ENCODE assay signal across 8 mouse cellular contexts in the genomic region with DNA sequence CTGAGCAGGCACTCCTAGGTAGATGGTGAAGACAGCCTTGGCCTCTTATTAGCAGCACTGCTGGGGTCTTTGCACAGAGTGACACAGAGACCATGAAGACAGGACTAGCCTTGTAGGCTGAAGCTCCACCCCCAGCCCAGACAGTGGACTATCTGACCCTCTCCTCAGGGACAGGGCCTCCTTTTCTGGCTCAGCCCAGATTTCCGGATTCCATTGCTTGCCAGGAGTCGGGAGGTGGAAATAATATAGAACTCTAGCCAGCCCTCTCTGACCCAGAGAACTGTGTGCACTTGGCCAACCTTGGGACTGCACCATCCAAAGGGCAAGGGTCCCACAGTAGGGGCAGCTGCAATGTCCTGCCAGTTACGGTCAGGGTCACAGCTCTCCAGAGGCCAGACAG. TPM values are rescaled to one million over a fixed set of nuclear protein-coding genes. Genes with fewer than 3 reads are reported as not detected.
DNase-seq lines count a peak whose midpoint lies in the region; ATAC-seq and TF ChIP-seq lines count a peak whose summit lies in the region.

No protein-coding gene starts in this region.

- H3K36me3 ChIP-seq in heart, embryonic 15.5 days: no peaks in the 10 kb centered on the region
- H3K36me3 ChIP-seq in liver, embryonic 12.5 days: no peaks in the 10 kb centered on the region
- H3K36me3 ChIP-seq in forebrain, postnatal 0 days (ENCODE audit: insufficient read depth): peaks cover 8% of the 10 kb centered on the region; the same call in 1 of the 2 replicates

- WGBS in heart, embryonic 15.5 days: 33% methylated on average over 3 of the region's 3 CpGs
- 43% methylated on average over 3 of the region's 3 CpGs for WGBS in liver, embryonic 12.5 days (ENCODE audit: insufficient replicate concordance)
- WGBS in forebrain, postnatal 0 days: 68% methylated on average over 3 of the region's 3 CpGs

- H3K4me3 ChIP-seq in heart, embryonic 15.5 days: no peak overlapping the region
- H3K4me3 ChIP-seq in liver, embryonic 12.5 days: no peak overlapping the region
- H3K4me3 ChIP-seq in forebrain, postnatal 0 days (ENCODE audit: low read depth, low read length): no peak overlapping the region

- DNase-seq in spleen, postnatal 36 days (ENCODE audit: low spot score in 2 of 2): peak; percentile 18 to 25
- DNase-seq in spleen, postnatal 10 days (ENCODE audit: low spot score in 2 of 2): no peak
- peak; percentile 78 for DNase-seq in testis, postnatal 14 days (ENCODE audit: low spot score)
- DNase-seq in left cerebral cortex, postnatal 4 days: no peak
- no peak for DNase-seq in forebrain, postnatal 0 days

- no peak overlapping the region for H3K9ac ChIP-seq in heart, embryonic 15.5 days
- H3K9ac ChIP-seq in liver, embryonic 12.5 days: no peak overlapping the region; the same call in 1 of the 2 replicates
- H3K9ac ChIP-seq in forebrain, postnatal 0 days: no peak overlapping the region

- 0 out of 2 replicates have a peak, but pooled peaks cover 4% of the 10 kb centered on the region for H3K9me3 ChIP-seq in heart, embryonic 15.5 days (replicated peaks)
- H3K9me3 ChIP-seq in liver, embryonic 12.5 days (replicated peaks): no peaks in the 10 kb centered on the region
- H3K9me3 ChIP-seq in forebrain, postnatal 0 days (ENCODE audit: low read length): no peaks in the 10 kb centered on the region

- H3K4me1 ChIP-seq in heart, embryonic 15.5 days (replicated peaks): peaks cover 29% of the 10 kb centered on the region
- H3K4me1 ChIP-seq in liver, embryonic 12.5 days: peaks cover 34% of the 10 kb centered on the region
- no peaks in the 10 kb centered on the region for H3K4me1 ChIP-seq in forebrain, postnatal 0 days (ENCODE audit: insufficient read depth)

- no peaks in the 10 kb centered on the region for H3K27me3 ChIP-seq in heart, embryonic 15.5 days
- 0 out of 2 replicates have a peak, but pooled peaks cover 3% of the 10 kb centered on the region for H3K27me3 ChIP-seq in liver, embryonic 12.5 days (replicated peaks)
- no peaks in the 10 kb centered on the region for H3K27me3 ChIP-seq in forebrain, postnatal 0 days (ENCODE audit: insufficient read depth, low read length)

- no peak for TF ChIP-seq CTCF in forebrain, postnatal 0 days (IDR thresholded peaks at IDR 0.05; ENCODE audit: low read depth)

- intact Hi-C loops in left cerebral cortex, postnatal 4 days (cut with DNase I): no loop called here

- ATAC-seq in heart, embryonic 15.5 days (replicated peaks; ENCODE audit: insufficient number of reproducible peaks, insufficient read depth, low FRiP score, low read depth): peak; percentile 81
- ATAC-seq in liver, embryonic 12.5 days: peak; percentile 43
- ATAC-seq in forebrain, postnatal 0 days: no peak
- no peak for ATAC-seq in frontal cortex, adult (ENCODE audit: low TSS enrichment)

- H3K27ac ChIP-seq in heart, embryonic 15.5 days: peak overlapping the region; percentile 75
- H3K27ac ChIP-seq in liver, embryonic 12.5 days: peak overlapping the region; percentile 22; the same call in 1 of the 2 replicates
- no peak overlapping the region for H3K27ac ChIP-seq in forebrain, postnatal 0 days (ENCODE audit: low read depth, low read length)

- peak overlapping the region; percentile 5; the same call in 1 of the 2 replicates for H3K4me2 ChIP-seq in heart, embryonic 15.5 days
- H3K4me2 ChIP-seq in liver, embryonic 12.5 days: no peak overlapping the region
- H3K4me2 ChIP-seq in forebrain, postnatal 0 days (ENCODE audit: low read depth): no peak overlapping the region

RNA-seq across cellular contexts. Expression of a gene that starts 10.4 kb away (rescaled TPM):
- polyA plus RNA-seq in heart, embryonic 15.5 days (2015; fragmentation: Nextera tagmentation; extraction: Ambion mirVana): 780 and 813 TPM in 2 replicates
- 154 TPM in 2 replicates for polyA plus RNA-seq in liver, embryonic 12.5 days (2016; fragmentation: Nextera tagmentation; extraction: Ambion mirVana)
- 100 to 1,000 TPM; 249 to 263 TPM for total RNA-seq in left cerebral cortex, postnatal 4 days (2021)
- 349 and 423 TPM in 2 replicates for total RNA-seq in forebrain, postnatal 0 days (2014; rRNA removed)
- 470 and 473 TPM in 2 replicates for polyA plus RNA-seq in forebrain, postnatal 0 days (2015; fragmentation: Nextera tagmentation; extraction: Ambion mirVana)

RNA-seq across cellular contexts. Expression of a gene that starts 27.0 kb away (rescaled TPM):
- 45.7 and 66.2 TPM in 2 replicates for polyA plus RNA-seq in heart, embryonic 15.5 days (2015; fragmentation: Nextera tagmentation; extraction: Ambion mirVana)
- 50.2 and 50.5 TPM in 2 replicates for polyA plus RNA-seq in liver, embryonic 12.5 days (2016; fragmentation: Nextera tagmentation; extraction: Ambion mirVana)
- total RNA-seq in left cerebral cortex, postnatal 4 days (2021): 10 to 100 TPM; 41.6 to 44.8 TPM
- total RNA-seq in forebrain, postnatal 0 days (2014; rRNA removed): 71.5 and 86.5 TPM in 2 replicates
- polyA plus RNA-seq in forebrain, postnatal 0 days (2015; fragmentation: Nextera tagmentation; extraction: Ambion mirVana): 91.8 and 101 TPM in 2 replicates

RNA-seq across cellular contexts. Expression of a gene that starts 37.2 kb away (rescaled TPM):
- polyA plus RNA-seq in heart, embryonic 15.5 days (2015; fragmentation: Nextera tagmentation; extraction: Ambion mirVana): 2.4 and 3.7 TPM in 2 replicates
- polyA plus RNA-seq in liver, embryonic 12.5 days (2016; fragmentation: Nextera tagmentation; extraction: Ambion mirVana): 105 and 106 TPM in 2 replicates
- not detected for total RNA-seq in left cerebral cortex, postnatal 4 days (2021)
- 1.4 TPM in 1 of 2 replicates, not detected in the other for total RNA-seq in forebrain, postnatal 0 days (2014; rRNA removed)
- polyA plus RNA-seq in forebrain, postnatal 0 days (2015; fragmentation: Nextera tagmentation; extraction: Ambion mirVana): 0.53 and 0.56 TPM in 2 replicates

RNA-seq across cellular contexts. Expression of a gene that starts 52.4 kb away (rescaled TPM):
- 3.8 and 4.7 TPM in 2 replicates for polyA plus RNA-seq in heart, embryonic 15.5 days (2015; fragmentation: Nextera tagmentation; extraction: Ambion mirVana)
- polyA plus RNA-seq in liver, embryonic 12.5 days (2016; fragmentation: Nextera tagmentation; extraction: Ambion mirVana): 1.3 and 1.6 TPM in 2 replicates
- under 1 TPM; 0.38 TPM for total RNA-seq in left cerebral cortex, postnatal 4 days (2021)
- total RNA-seq in forebrain, postnatal 0 days (2014; rRNA removed): 1.0 and 1.3 TPM in 2 replicates
- polyA plus RNA-seq in forebrain, postnatal 0 days (2015; fragmentation: Nextera tagmentation; extraction: Ambion mirVana): 1.1 and 1.2 TPM in 2 replicates

Comparison
In these comparisons a context has a peak if more than half of its experiments do, and no peak if none do; other contexts are left out.
1. DNase-seq: peak in spleen, postnatal 36 days (2 of 2) and testis, postnatal 14 days (single experiment); none in spleen, postnatal 10 days (0 of 2), left cerebral cortex, postnatal 4 days (single experiment) and forebrain, postnatal 0 days (single experiment).
2. ATAC-seq: peak in heart, embryonic 15.5 days (single experiment) and liver, embryonic 12.5 days (single experiment); none in forebrain, postnatal 0 days (single experiment) and frontal cortex, adult (single experiment).
3. RNA of a gene that starts 37.2 kb away (polyA plus RNA-seq): 105 to 106 TPM in liver, embryonic 12.5 days; 2.4 to 3.7 TPM in heart, embryonic 15.5 days and 0.53 to 0.56 TPM in forebrain, postnatal 0 days; every median in the first group is over 10 times any median in the second.